In genomic region chr4:102510939-102511391, GRCm38 (mm10) we compare ENCODE assay signal across 8 mouse cellular contexts.
A peak's percentile ranks its signal among the peaks of the same experiment; 100 is the strongest.
DNase-seq lines count a peak whose midpoint lies in the region; ATAC-seq and TF ChIP-seq lines count a peak whose summit lies in the region.

No protein-coding gene starts in this region.

- no peak overlapping the region for H3K9ac ChIP-seq in forebrain, embryonic 13.5 days
- H3K9ac ChIP-seq in heart, embryonic 15.5 days: peak overlapping the region; percentile 38; the same call in 1 of the 2 replicates
- H3K9ac ChIP-seq in kidney, postnatal 0 days (ENCODE audit: low read depth, low read length): no peak overlapping the region
- H3K9ac ChIP-seq in liver, embryonic 16.5 days (ENCODE audit: low read depth, low read length): no peak overlapping the region
- no peak overlapping the region for H3K9ac ChIP-seq in neural tube, embryonic 12.5 days

- peak overlapping the region; percentile 57 for H3K4me3 ChIP-seq in megakaryocyte, embryonic 14.5 days (replicated peaks)
- no peak overlapping the region for H3K4me3 ChIP-seq in forebrain, embryonic 13.5 days
- H3K4me3 ChIP-seq in heart, embryonic 15.5 days: peak overlapping the region; percentile 22
- H3K4me3 ChIP-seq in kidney, postnatal 0 days (replicated peaks; ENCODE audit: low read depth, low read length): peak overlapping the region; percentile 16; the same call in 1 of the 2 replicates
- H3K4me3 ChIP-seq in liver, embryonic 16.5 days (ENCODE audit: low read depth, low read length): no peak overlapping the region; the same call in 1 of the 2 replicates
- no peak overlapping the region for H3K4me3 ChIP-seq in neural tube, embryonic 12.5 days

- DNase-seq in kidney, postnatal 0 days (ENCODE audit: low spot score): peak; percentile 93
- peak; percentile 73 for DNase-seq in testis, postnatal 14 days (ENCODE audit: low spot score)

- peaks cover 11% of the 10 kb centered on the region for H3K27me3 ChIP-seq in megakaryocyte, embryonic 14.5 days (replicated peaks)
- 0 out of 2 replicates have a peak, but pooled peaks cover 10% of the 10 kb centered on the region for H3K27me3 ChIP-seq in forebrain, embryonic 13.5 days
- no peaks in the 10 kb centered on the region for H3K27me3 ChIP-seq in heart, embryonic 15.5 days
- no peaks in the 10 kb centered on the region for H3K27me3 ChIP-seq in kidney, postnatal 0 days (ENCODE audit: insufficient read depth, low read length)
- H3K27me3 ChIP-seq in liver, embryonic 16.5 days (ENCODE audit: control insufficient read depth, insufficient read depth, low read depth, low read length): no peaks in the 10 kb centered on the region
- no peaks in the 10 kb centered on the region for H3K27me3 ChIP-seq in neural tube, embryonic 12.5 days (replicated peaks)

- no peaks in the 10 kb centered on the region for H3K9me3 ChIP-seq in megakaryocyte, embryonic 14.5 days
- no peaks in the 10 kb centered on the region for H3K9me3 ChIP-seq in forebrain, embryonic 13.5 days (replicated peaks)
- no peaks in the 10 kb centered on the region for H3K9me3 ChIP-seq in heart, embryonic 15.5 days (replicated peaks)
- H3K9me3 ChIP-seq in kidney, postnatal 0 days (replicated peaks; ENCODE audit: low read length): no peaks in the 10 kb centered on the region
- H3K9me3 ChIP-seq in liver, embryonic 16.5 days (replicated peaks; ENCODE audit: control insufficient read depth, low read length): no peaks in the 10 kb centered on the region
- no peaks in the 10 kb centered on the region for H3K9me3 ChIP-seq in neural tube, embryonic 12.5 days

- H3K4me2 ChIP-seq in forebrain, embryonic 13.5 days: peak overlapping the region; percentile 31
- H3K4me2 ChIP-seq in heart, embryonic 15.5 days: peak overlapping the region; percentile 51
- peak overlapping the region; percentile 51 for H3K4me2 ChIP-seq in kidney, postnatal 0 days (ENCODE audit: low read length)
- peak overlapping the region; percentile 33 for H3K4me2 ChIP-seq in liver, embryonic 16.5 days (ENCODE audit: low read depth, low read length)
- peak overlapping the region; percentile 42 for H3K4me2 ChIP-seq in neural tube, embryonic 12.5 days (replicated peaks)

- H3K4me1 ChIP-seq in megakaryocyte, embryonic 14.5 days: peaks cover 52% of the 10 kb centered on the region
- H3K4me1 ChIP-seq in forebrain, embryonic 13.5 days: peaks cover 10% of the 10 kb centered on the region
- H3K4me1 ChIP-seq in heart, embryonic 15.5 days (replicated peaks): peaks cover 31% of the 10 kb centered on the region
- H3K4me1 ChIP-seq in kidney, postnatal 0 days (replicated peaks; ENCODE audit: insufficient read depth, low read length): peaks cover 20% of the 10 kb centered on the region
- peaks cover 7% of the 10 kb centered on the region for H3K4me1 ChIP-seq in liver, embryonic 16.5 days (ENCODE audit: control insufficient read depth, low read depth, low read length)
- H3K4me1 ChIP-seq in neural tube, embryonic 12.5 days: peaks cover 8% of the 10 kb centered on the region

- no peak overlapping the region for H3K27ac ChIP-seq in forebrain, embryonic 13.5 days
- peak overlapping the region; percentile 91 for H3K27ac ChIP-seq in heart, embryonic 15.5 days
- H3K27ac ChIP-seq in kidney, postnatal 0 days: peak overlapping the region; percentile 83
- H3K27ac ChIP-seq in liver, embryonic 16.5 days (ENCODE audit: low read length): no peak overlapping the region
- H3K27ac ChIP-seq in neural tube, embryonic 12.5 days: no peak overlapping the region

- no peak for TF ChIP-seq CTCF in kidney, postnatal 0 days (IDR thresholded peaks at IDR 0.05; ENCODE audit: low read depth)

- no peak for ATAC-seq in megakaryocyte, adult 5-6 weeks (ENCODE audit: poor library complexity, severe bottlenecking)
- ATAC-seq in forebrain, embryonic 13.5 days: peak; percentile 48; the same call in 1 of the 2 replicates
- peak; percentile 90 for ATAC-seq in heart, embryonic 15.5 days (replicated peaks; ENCODE audit: insufficient number of reproducible peaks, insufficient read depth, low FRiP score, low read depth)
- ATAC-seq in kidney, postnatal 0 days (replicated peaks; ENCODE audit: low FRiP score, low read depth): 0 out of 2 replicates have a peak, but pooled peaks have one; percentile 72
- ATAC-seq in liver, embryonic 16.5 days (ENCODE audit: low read depth): 0 out of 2 replicates have a peak, but pooled peaks have one; percentile 30
- ATAC-seq in neural tube, embryonic 12.5 days (ENCODE audit: low FRiP score, low read depth): no peak

- WGBS in forebrain, embryonic 13.5 days: 37% methylated on average over 8 of the region's 8 CpGs
- WGBS in heart, embryonic 15.5 days: 5% methylated on average over 8 of the region's 8 CpGs
- 27% methylated on average over 8 of the region's 8 CpGs for WGBS in kidney, postnatal 0 days
- WGBS in liver, embryonic 16.5 days (ENCODE audit: insufficient replicate concordance): 31% methylated on average over 8 of the region's 8 CpGs
- WGBS in neural tube, embryonic 12.5 days: 37% methylated on average over 8 of the region's 8 CpGs

- no peaks in the 10 kb centered on the region for H3K36me3 ChIP-seq in megakaryocyte, embryonic 14.5 days (replicated peaks; ENCODE audit: low read length)
- no peaks in the 10 kb centered on the region for H3K36me3 ChIP-seq in forebrain, embryonic 13.5 days (ENCODE audit: poor library complexity, severe bottlenecking)
- no peaks in the 10 kb centered on the region; the same call in 1 of the 2 replicates for H3K36me3 ChIP-seq in heart, embryonic 15.5 days
- H3K36me3 ChIP-seq in kidney, postnatal 0 days (ENCODE audit: insufficient read depth, low read length): no peaks in the 10 kb centered on the region
- H3K36me3 ChIP-seq in liver, embryonic 16.5 days (ENCODE audit: control insufficient read depth, insufficient read depth): no peaks in the 10 kb centered on the region
- H3K36me3 ChIP-seq in neural tube, embryonic 12.5 days: no peaks in the 10 kb centered on the region

Comparison
In these comparisons a context has a peak if more than half of its experiments do, and no peak if none do; other contexts are left out.
1. H3K4me3 ChIP-seq: peak in megakaryocyte, embryonic 14.5 days (single experiment), heart, embryonic 15.5 days (single experiment) and kidney, postnatal 0 days (single experiment); none in forebrain, embryonic 13.5 days (single experiment), liver, embryonic 16.5 days (single experiment) and neural tube, embryonic 12.5 days (single experiment).
2. ATAC-seq: peak in forebrain, embryonic 13.5 days (single experiment), heart, embryonic 15.5 days (single experiment), kidney, postnatal 0 days (single experiment) and liver, embryonic 16.5 days (single experiment); none in megakaryocyte, adult 5-6 weeks (single experiment) and neural tube, embryonic 12.5 days (single experiment).
3. H3K27ac ChIP-seq: peak in heart, embryonic 15.5 days (single experiment) and kidney, postnatal 0 days (single experiment); none in forebrain, embryonic 13.5 days (single experiment), liver, embryonic 16.5 days (single experiment) and neural tube, embryonic 12.5 days (single experiment).
4. Peak in every context shown above with its lines, with median percentiles within 50 percentile points of each other: H3K4me2 ChIP-seq.